Mouse (Mus musculus) layer of hippocampus, postnatal 10 days (tissue): ENCODE results near the gene Cybb. TPM values are rescaled to one million over a fixed set of nuclear protein-coding genes. Genes with fewer than 3 reads are reported as not detected.

Experiments
- total RNA-seq, 2 experiments: library from RNA; stranded (reverse); gene quantifications; 2 replicates each; pipeline ENCODE4 v1.2.3; 2021

Cybb gene
- total RNA-seq, 2 experiments from 2014 or later, result 0.47 to 0.91 TPM

Other genes with a start within 250 kb of the Cybb start
- not detected for gene Gm14862, start 230.9 kb downstream of the Cybb start, total RNA-seq
- 10 to 100 TPM in 1 of 2 experiments, 1 to 10 TPM in 1; 9.1 to 11.5 TPM for gene Xk, start 215.0 kb downstream of the Cybb start, total RNA-seq
- gene H2al1m, start 204.0 kb downstream of the Cybb start, total RNA-seq, result not detected
- not detected for gene H2al1k, start 137.1 kb downstream of the Cybb start, total RNA-seq
- not detected for gene H2al1o, start 84.6 kb upstream of the Cybb start, total RNA-seq
- 100 to 1,000 TPM in 1 of 2 experiments, 10 to 100 TPM in 1; 83.9 to 115 TPM for gene Dynlt3, start 175.2 kb upstream of the Cybb start, total RNA-seq